Mouse (Mus musculus): ENCODE measurements at regions not wholly inside any gene's neighbourhood (a gene's known extent, or its start where the extent isn't known, plus 50 kb on each side); places are given as distances from the start of the nearest gene placed in this dataset.

GRCm38 (mm10) chr1:55866677-55867076 is 461.0 kb downstream of the Plcl1 start:
- TF ChIP-seq CTCF (IDR thresholded peaks at IDR 0.05; ENCODE audit: borderline replicate concordance, insufficient read depth, low read length) = no peak
- TF ChIP-seq POLR2A (IDR thresholded peaks at IDR 0.05; ENCODE audit: low read depth, low read length) = no peak

Measured in embryonic fibroblast, embryonic 13.5 days (primary cell).